Comparison of ENCODE assay signal across 14 mouse cellular contexts in the genomic region with DNA sequence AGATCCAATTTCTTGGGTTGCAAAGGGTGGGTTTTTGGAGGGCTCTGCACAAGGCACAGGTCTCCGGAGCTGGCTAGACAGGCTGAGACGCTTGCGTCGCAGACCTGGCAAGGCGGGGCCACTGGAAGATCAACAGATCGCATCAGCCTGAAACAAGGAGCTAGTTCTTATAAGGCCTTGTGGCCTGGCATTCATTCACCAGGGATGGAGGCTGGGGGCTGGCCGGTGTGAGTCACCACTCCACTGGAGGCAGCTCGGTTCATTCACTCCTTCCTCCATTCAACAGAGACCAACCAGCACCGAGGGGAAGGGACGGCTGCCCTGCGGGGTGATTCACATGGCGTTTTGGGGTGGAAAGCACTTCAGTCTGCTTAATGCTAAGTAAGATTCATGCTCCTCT. TPM values are rescaled to one million over a fixed set of nuclear protein-coding genes. Genes with fewer than 3 reads are reported as not detected.
DNase-seq lines count a peak whose midpoint lies in the region; ATAC-seq lines count a peak whose summit lies in the region.
"Had no signal": no experiment of that assay in that cellular context is flagged by ENCODE, and none has a peak within 500 bp of the region (broad histone marks: within the 10 kb centered on the region; RNA-seq: fewer than 3 reads in every experiment).

No protein-coding gene starts in this region.

- H3K27ac ChIP-seq in heart, embryonic 15.5 days: peak overlapping the region; percentile 5; the same call in 1 of the 2 replicates
- H3K27ac ChIP-seq in midbrain, embryonic 10.5 days (replicated peaks): 0 out of 2 replicates have a peak overlapping the region, but pooled peaks have one; percentile 38
- H3K27ac ChIP-seq in midbrain, embryonic 15.5 days: no peak overlapping the region
- peak overlapping the region; percentile 61; the same call in 1 of the 2 replicates for H3K27ac ChIP-seq in embryonic facial prominence, embryonic 14.5 days (replicated peaks; ENCODE audit: low read depth, low read length)
- H3K27ac ChIP-seq in stomach, embryonic 15.5 days: peak overlapping the region; percentile 32; the same call in 1 of the 2 replicates
- H3K27ac ChIP-seq: midbrain, embryonic 13.5 days had no signal

- intact Hi-C loops in heart, postnatal 25 days (cut with DNase I): no loop called here

- H3K27me3 ChIP-seq in heart, embryonic 15.5 days: no peaks in the 10 kb centered on the region
- peaks cover 23% of the 10 kb centered on the region for H3K27me3 ChIP-seq in midbrain, embryonic 10.5 days (ENCODE audit: low read depth, poor library complexity, severe bottlenecking)
- H3K27me3 ChIP-seq in midbrain, embryonic 15.5 days (replicated peaks): 0 out of 2 replicates have a peak, but pooled peaks cover 4% of the 10 kb centered on the region
- no peaks in the 10 kb centered on the region for H3K27me3 ChIP-seq in embryonic facial prominence, embryonic 14.5 days (replicated peaks; ENCODE audit: control insufficient read depth, insufficient read depth, low read length)
- H3K27me3 ChIP-seq in stomach, embryonic 15.5 days (replicated peaks): no peaks in the 10 kb centered on the region

- H3K4me1 ChIP-seq in heart, embryonic 15.5 days (replicated peaks): peaks cover 83% of the 10 kb centered on the region
- peaks cover 48% of the 10 kb centered on the region for H3K4me1 ChIP-seq in midbrain, embryonic 10.5 days
- peaks cover 15% of the 10 kb centered on the region for H3K4me1 ChIP-seq in midbrain, embryonic 15.5 days
- peaks cover 57% of the 10 kb centered on the region for H3K4me1 ChIP-seq in embryonic facial prominence, embryonic 14.5 days (ENCODE audit: control insufficient read depth, insufficient read depth, low read length)
- H3K4me1 ChIP-seq in stomach, embryonic 15.5 days: peaks cover 43% of the 10 kb centered on the region

- no peak for DNase-seq in heart, postnatal 25 days (ENCODE audit: low spot score)
- DNase-seq in midbrain, embryonic 10.5 days (ENCODE audit: low spot score): no peak
- DNase-seq in embryonic facial prominence, embryonic 14.5 days (ENCODE audit: low spot score): peak; percentile 71
- no peak for DNase-seq in liver
- no peak for DNase-seq in ovary, adult 18-20 months (ENCODE audit: low spot score)
- DNase-seq: cerebellum, postnatal 25 days; layer of hippocampus, adult 9-11 months; lung, postnatal 10 days had no signal

- H3K4me2 ChIP-seq in heart, embryonic 15.5 days: no peak overlapping the region
- no peak overlapping the region for H3K4me2 ChIP-seq in midbrain, embryonic 15.5 days
- no peak overlapping the region for H3K4me2 ChIP-seq in embryonic facial prominence, embryonic 14.5 days (ENCODE audit: low read depth, low read length)
- H3K4me2 ChIP-seq in stomach, embryonic 15.5 days: no peak overlapping the region
- H3K4me2 ChIP-seq: heart, embryonic 13.5 days; midbrain, embryonic 13.5 days had no signal

- no peaks in the 10 kb centered on the region for H3K9me3 ChIP-seq in heart, embryonic 15.5 days (replicated peaks)
- H3K9me3 ChIP-seq in midbrain, embryonic 10.5 days (replicated peaks): no peaks in the 10 kb centered on the region
- no peaks in the 10 kb centered on the region for H3K9me3 ChIP-seq in midbrain, embryonic 15.5 days
- no peaks in the 10 kb centered on the region for H3K9me3 ChIP-seq in embryonic facial prominence, embryonic 14.5 days (ENCODE audit: control insufficient read depth, low read length)
- no peaks in the 10 kb centered on the region for H3K9me3 ChIP-seq in stomach, embryonic 15.5 days
- H3K9me3 ChIP-seq: heart, embryonic 13.5 days; midbrain, embryonic 13.5 days had no signal

- no peaks in the 10 kb centered on the region for H3K36me3 ChIP-seq in heart, embryonic 15.5 days
- no peaks in the 10 kb centered on the region for H3K36me3 ChIP-seq in midbrain, embryonic 10.5 days
- no peaks in the 10 kb centered on the region for H3K36me3 ChIP-seq in midbrain, embryonic 15.5 days (replicated peaks)
- H3K36me3 ChIP-seq in embryonic facial prominence, embryonic 14.5 days (ENCODE audit: control insufficient read depth, insufficient read depth, low read length): no peaks in the 10 kb centered on the region
- no peaks in the 10 kb centered on the region for H3K36me3 ChIP-seq in stomach, embryonic 15.5 days
- H3K36me3 ChIP-seq: heart, embryonic 13.5 days; midbrain, embryonic 13.5 days had no signal

- H3K9ac ChIP-seq in heart, embryonic 15.5 days: no peak overlapping the region
- H3K9ac ChIP-seq in midbrain, embryonic 15.5 days: no peak overlapping the region
- H3K9ac ChIP-seq in embryonic facial prominence, embryonic 14.5 days (ENCODE audit: low read depth, low read length): no peak overlapping the region
- no peak overlapping the region for H3K9ac ChIP-seq in stomach, embryonic 15.5 days
- H3K9ac ChIP-seq: heart, embryonic 13.5 days; midbrain, embryonic 13.5 days had no signal

- no peak overlapping the region for H3K4me3 ChIP-seq in heart, embryonic 15.5 days
- no peak overlapping the region for H3K4me3 ChIP-seq in midbrain, embryonic 10.5 days
- no peak overlapping the region for H3K4me3 ChIP-seq in midbrain, embryonic 15.5 days
- H3K4me3 ChIP-seq in embryonic facial prominence, embryonic 14.5 days (ENCODE audit: low read depth, low read length): no peak overlapping the region
- H3K4me3 ChIP-seq in stomach, embryonic 15.5 days (replicated peaks): no peak overlapping the region
- H3K4me3 ChIP-seq: heart, embryonic 13.5 days; midbrain, embryonic 13.5 days had no signal

- WGBS in heart, embryonic 15.5 days: 43% methylated on average over 12 of the region's 12 CpGs
- 51% methylated on average over 12 of the region's 12 CpGs for WGBS in midbrain, embryonic 10.5 days
- 41% methylated on average over 12 of the region's 12 CpGs for whole genome bisulfite sequencing in midbrain, embryonic 15.5 days
- 31% methylated on average over 12 of the region's 12 CpGs for WGBS in embryonic facial prominence, embryonic 14.5 days
- WGBS in stomach, embryonic 15.5 days: 38% methylated on average over 12 of the region's 12 CpGs

- no peak for ATAC-seq in heart, embryonic 15.5 days (replicated peaks; ENCODE audit: insufficient number of reproducible peaks, insufficient read depth, low FRiP score, low read depth)
- no peak for ATAC-seq in midbrain, embryonic 15.5 days (replicated peaks)
- ATAC-seq in embryonic facial prominence, embryonic 14.5 days (ENCODE audit: low read depth): no peak
- 0 out of 2 replicates have a peak, but pooled peaks have one; percentile 37 for ATAC-seq in stomach, embryonic 15.5 days (ENCODE audit: insufficient read depth, low FRiP score, low read depth)
- ATAC-seq: hindbrain, embryonic 16.5 days; midbrain, embryonic 13.5 days had no signal

RNA-seq across cellular contexts. Expression of gene Nfatc2, which starts 52.1 kb away (rescaled TPM):
- polyA plus RNA-seq in heart, embryonic 15.5 days (2015; fragmentation: Nextera tagmentation; extraction: Ambion mirVana): 9.7 and 10.5 TPM in 2 replicates
- 10 to 100 TPM; 16.7 to 20.8 TPM for total RNA-seq in heart, postnatal 25 days (2021)
- 0.54 and 0.61 TPM in 2 replicates for polyA plus RNA-seq in midbrain, embryonic 10.5 days (2016; fragmentation: Nextera tagmentation; extraction: Ambion mirVana)
- polyA plus RNA-seq in midbrain, embryonic 15.5 days (2015; fragmentation: Nextera tagmentation; extraction: Ambion mirVana): 3.8 and 3.9 TPM in 2 replicates
- 5.7 and 5.8 TPM in 2 replicates for polyA plus RNA-seq in embryonic facial prominence, embryonic 14.5 days (2014; fragmentation: Nextera tagmentation; extraction: Ambion mirVana)
- polyA plus RNA-seq in stomach, embryonic 15.5 days (2015; fragmentation: Nextera tagmentation; extraction: Ambion mirVana): 3.6 and 3.9 TPM in 2 replicates
